Mouse (Mus musculus): ENCODE results near the gene N4bp3. TPM values are rescaled to one million over a fixed set of nuclear protein-coding genes. Genes with fewer than 3 reads are reported as not detected.

The N4bp3 gene
- 9.2 and 16.7 TPM in 2 replicates for polyA plus RNA-seq (2012; ENCODE audit: low replicate concordance)

DNA sequence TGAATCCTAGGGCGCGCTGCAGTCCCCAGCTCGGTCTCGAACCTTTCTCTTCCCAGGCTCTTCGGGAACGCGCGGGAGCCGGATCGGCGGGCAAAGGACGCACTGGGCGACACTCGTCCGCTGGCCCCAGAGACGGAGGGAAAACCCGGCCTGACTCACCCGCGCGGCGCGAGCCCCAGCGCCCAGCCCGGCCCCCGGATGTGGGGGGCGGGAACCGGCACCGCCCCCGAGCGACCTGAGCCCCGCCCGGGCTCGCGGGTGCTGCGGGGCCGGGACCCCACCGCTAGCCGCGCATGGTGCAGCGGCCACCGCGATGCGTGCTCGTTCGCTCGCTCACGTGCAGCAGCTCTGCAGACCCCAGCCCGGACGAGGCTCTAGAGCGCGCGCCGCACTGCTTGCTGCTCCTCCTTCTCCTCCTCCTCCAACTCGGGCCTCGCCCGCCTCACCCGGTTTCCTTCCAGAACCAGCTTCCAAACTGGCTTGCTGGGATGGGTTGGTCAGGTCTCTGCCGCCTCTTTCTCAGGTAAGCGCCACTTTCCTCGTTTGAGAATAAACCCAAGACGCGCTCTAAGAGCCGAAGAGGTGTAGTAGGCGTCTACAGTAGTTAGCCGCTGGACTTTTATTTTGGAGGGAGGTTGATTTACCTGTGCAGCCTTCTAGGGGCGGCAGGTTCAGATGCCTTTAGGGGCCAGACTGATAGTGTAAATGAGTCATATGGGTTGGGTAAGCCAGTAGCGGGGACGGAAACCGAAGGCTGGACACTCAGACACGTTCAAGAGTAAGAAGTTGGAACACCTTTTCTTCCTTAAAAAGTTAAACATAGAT, at the start of gene N4bp3, which contains the start of gene D930048N14Rik:
Gene N4bp3 (minus strand): TSS at position 152 of the 825 bp plus-strand sequence.
Gene D930048N14Rik (plus strand): TSS at position 264 of the 825 bp plus-strand sequence.

DNA sequence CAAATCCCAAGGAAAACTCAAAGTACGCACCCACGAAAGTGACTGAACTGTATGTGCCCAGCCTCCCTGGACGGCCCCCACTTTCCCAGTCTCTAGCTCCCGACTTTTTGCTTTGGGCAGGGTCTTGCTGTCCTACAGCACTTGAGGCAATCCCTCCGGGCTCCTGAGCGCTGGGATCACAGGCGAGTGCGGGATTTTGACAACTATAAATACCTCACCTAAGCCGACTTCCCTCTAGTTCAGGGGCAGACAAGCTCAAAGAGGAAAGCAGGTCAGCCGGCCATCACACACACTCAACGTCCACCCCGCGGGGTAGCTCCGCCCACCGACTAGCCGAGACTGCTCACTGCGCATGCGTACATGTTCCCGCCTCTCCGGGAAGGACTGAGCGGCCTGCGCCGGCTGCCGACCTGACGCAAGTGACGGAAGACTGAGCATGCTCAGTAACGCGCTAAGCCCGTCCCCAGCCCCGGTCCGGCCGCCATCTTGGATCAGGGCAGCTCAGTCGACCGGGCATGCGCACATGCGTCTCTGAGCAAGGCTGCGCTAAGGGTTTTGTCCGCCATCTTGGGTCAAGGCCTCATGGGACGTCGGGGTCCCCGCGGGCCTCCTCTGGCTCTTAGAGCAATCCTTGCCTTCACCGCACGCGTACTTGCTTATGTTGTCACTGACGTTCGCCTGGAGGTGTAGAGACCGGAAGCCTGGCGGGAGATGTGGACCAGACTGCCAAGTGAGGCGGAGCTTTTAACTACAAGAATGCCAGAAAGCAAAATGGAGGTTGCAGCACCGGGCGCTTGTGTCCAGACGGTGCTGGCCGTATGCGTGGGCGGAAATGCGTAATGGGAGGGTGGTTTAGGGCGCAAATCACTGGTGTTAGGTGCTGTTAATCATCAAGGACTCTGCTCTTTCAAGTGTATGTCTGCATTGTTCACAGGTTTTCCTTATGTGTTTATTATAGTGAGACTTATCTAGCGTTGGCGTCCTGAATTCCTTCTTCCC, 38.0 kb upstream of the N4bp3 start, which contains the start of gene 0610009B22Rik:
Gene 0610009B22Rik (minus strand): TSS at position 545 of the 999 bp plus-strand sequence.

DNA sequence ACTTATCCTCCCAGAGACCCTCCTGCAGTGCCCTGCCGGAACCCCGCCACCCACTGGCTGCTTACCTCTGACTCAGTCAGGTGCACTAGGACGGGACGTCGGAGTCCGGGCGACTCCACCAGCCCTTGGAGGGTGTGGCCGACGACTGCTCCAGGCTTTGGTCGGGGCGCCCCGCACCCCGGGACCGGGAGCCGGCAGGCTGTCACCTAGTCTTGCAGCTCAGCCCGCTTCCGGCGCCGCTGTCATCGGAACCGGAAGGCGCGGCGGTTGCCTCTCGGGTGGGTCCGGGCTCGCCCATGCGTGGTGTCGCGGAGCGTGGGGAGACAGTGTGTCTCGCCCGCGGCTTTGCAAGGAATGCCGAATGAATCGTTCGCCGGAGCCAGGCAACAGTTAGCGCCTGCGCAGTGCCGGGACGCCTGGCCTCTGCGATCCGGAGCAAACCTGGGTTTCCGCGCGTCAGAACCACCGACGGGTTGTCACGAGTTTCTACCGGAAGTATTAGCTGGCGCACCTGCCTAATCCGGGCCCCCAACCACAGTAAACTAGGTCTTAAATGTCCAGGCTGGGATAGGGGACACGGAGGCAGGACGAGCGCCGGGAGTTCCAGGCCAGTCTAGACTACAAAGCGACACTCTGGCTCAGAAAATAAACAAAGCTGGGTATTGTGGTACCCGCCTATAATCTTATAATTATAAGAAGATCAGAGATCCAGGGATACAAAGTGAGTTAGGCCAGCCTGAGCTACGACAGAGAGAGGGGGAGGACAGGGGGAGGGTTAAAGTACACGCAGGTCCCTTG, 14.9 kb downstream of the N4bp3 start, which contains the start of gene Rmnd5b:
Gene Rmnd5b (minus strand): TSS at position 372 of the 798 bp plus-strand sequence.

DNA sequence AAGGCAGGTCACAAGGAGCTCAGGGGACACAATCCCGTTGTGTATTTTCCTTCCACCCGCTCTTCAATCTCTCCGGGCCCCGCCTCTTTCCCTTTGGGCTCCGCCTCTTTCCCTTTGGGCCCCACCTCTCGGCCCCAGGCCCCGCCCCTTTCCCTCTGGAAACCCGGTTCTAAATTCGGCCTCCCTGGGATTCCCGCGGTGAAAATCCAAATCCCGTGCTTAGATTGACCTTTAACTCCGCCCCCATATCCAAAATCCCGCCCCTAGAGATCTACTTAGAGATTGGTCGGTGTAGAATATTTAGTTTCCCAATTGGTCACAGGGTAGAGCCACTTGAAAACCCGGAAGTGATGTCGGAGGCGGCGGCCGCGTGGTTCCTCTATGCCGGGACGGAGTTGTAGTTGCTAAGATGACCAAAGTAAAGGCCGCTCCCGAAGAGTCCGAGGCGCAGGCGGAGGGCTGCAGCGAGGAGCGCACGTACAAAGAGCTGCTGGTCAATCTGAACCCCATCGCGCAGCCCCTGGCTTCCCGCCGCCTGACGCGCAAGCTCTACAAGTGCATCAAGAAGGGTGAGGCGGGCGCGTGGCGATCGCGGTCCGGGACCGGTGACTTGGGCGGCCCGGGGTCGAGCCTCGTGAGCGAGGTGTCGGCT, 31.1 kb downstream of the N4bp3 start, which contains the start of gene Nhp2:
Gene Nhp2 (plus strand): TSS at position 327 of the 652 bp plus-strand sequence.

DNA sequence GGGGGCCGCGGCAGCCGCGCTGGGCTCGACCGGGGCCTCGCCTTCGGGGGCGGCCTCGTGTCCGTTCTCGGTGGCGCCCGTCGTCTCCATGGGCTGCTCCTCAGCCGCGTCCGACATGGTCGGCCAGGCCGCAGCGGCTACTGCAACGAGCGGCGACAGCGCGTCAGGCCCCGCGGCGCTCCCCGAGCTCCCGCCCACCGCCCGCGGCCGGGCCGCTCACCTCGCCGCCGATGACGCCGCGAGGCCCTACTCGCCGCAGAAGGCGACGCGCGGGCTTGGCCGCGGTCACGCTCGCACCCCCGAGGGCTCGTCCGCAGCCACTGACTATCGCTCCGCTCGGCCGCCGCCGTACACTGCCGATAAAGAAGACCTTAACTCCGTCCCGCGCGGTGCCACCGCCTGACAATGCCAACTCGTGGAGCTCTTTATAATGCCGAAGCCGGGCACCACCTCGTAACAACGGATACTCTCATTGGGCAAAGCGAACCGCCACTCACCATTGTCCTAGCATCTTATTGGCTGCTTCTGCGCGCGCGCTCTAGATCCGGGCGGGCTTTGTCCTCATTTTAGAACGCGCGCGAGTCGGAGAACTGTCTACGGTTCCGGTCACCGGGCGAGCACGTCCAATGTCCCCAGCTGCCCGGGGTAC, 44.1 kb downstream of the N4bp3 start, which contains the start of gene Hnrnpab:
Gene Hnrnpab (minus strand): TSS at position 401 of the 649 bp plus-strand sequence.

Other genes starting within 250 kb of the N4bp3 start
- 5.0 and 20.2 TPM in 2 replicates for gene Phykpl, start 66.1 kb downstream of the N4bp3 start, polyA plus RNA-seq (2012; ENCODE audit: low replicate concordance)
- gene Hnrnpab, start 44.0 kb downstream of the N4bp3 start, polyA plus RNA-seq (2012; ENCODE audit: low replicate concordance), result 778 and 1,071 TPM in 2 replicates
- 119 and 273 TPM in 2 replicates for gene Nhp2, start 31.1 kb downstream of the N4bp3 start, polyA plus RNA-seq (2012; ENCODE audit: low replicate concordance)
- gene Rmnd5b, start 14.9 kb downstream of the N4bp3 start, polyA plus RNA-seq (2012; ENCODE audit: low replicate concordance), result 28.8 and 34.4 TPM in 2 replicates
- gene D930048N14Rik, start 112 bp upstream of the N4bp3 start, polyA plus RNA-seq (2012; ENCODE audit: low replicate concordance), result 0.35 and 0.56 TPM in 2 replicates
- 0.86 and 1.2 TPM in 2 replicates for gene 0610009B22Rik, start 38.0 kb upstream of the N4bp3 start, polyA plus RNA-seq (2012; ENCODE audit: low replicate concordance)
- gene Sec24a, start 112.8 kb upstream of the N4bp3 start, polyA plus RNA-seq (2012; ENCODE audit: low replicate concordance), result 35.7 and 39.4 TPM in 2 replicates
- gene Sar1b, start 112.8 kb upstream of the N4bp3 start, polyA plus RNA-seq (2012; ENCODE audit: low replicate concordance), result 4.0 and 13.3 TPM in 2 replicates
- gene Jade2, start 206.8 kb upstream of the N4bp3 start, polyA plus RNA-seq (2012; ENCODE audit: low replicate concordance), result 17.8 and 22.1 TPM in 2 replicates